Mouse (Mus musculus) lung, embryonic 14.5 days (tissue): Measurements from ENCODE around the gene Rhbdd3. TPM values are rescaled to one million over a fixed set of nuclear protein-coding genes. Genes with fewer than 3 reads are reported as not detected.

ENCODE experiments used
- ATAC-seq: fragments of 200-750 bp; cut with Nextera tagmentation; 2 replicates; pipeline ENCODE4 v1.8.0; 2017; ENCODE audit warnings: mild to moderate bottlenecking, moderate TSS enrichment, moderate library complexity; ENCODE audit not compliant: insufficient read depth
- DNase-seq: peaks from one replicate; pipeline ENCODE4 v3.0.0-alpha.2; 2015
- H3K27ac ChIP-seq: fragments of 300-500 bp; sonication (generic); 2 replicates; pipeline ENCODE4 v1.5.1; 2014; ENCODE audit warnings: low read depth, mild to moderate bottlenecking, moderate library complexity
- H3K27me3 ChIP-seq: fragments of 300-500 bp; sonication (generic); 2 replicates; pipeline ENCODE4 v1.6.1; 2014; ENCODE audit warnings: low read length, control low read depth; ENCODE audit not compliant: insufficient read depth
- H3K36me3 ChIP-seq: fragments of 300-500 bp; sonication (generic); 2 replicates; pipeline ENCODE4 v1.6.1; 2014; ENCODE audit warnings: control low read depth; ENCODE audit not compliant: insufficient read depth
- H3K4me1 ChIP-seq: fragments of 300-500 bp; sonication (generic); 2 replicates; pipeline ENCODE4 v1.6.1; 2014; ENCODE audit warnings: antibody characterized with exemption, control low read depth; ENCODE audit not compliant: insufficient read depth
- H3K4me2 ChIP-seq: fragments of 300-500 bp; sonication (generic); 2 replicates; pipeline ENCODE4 v1.6.1; 2014; ENCODE audit warnings: mild to moderate bottlenecking
- H3K4me3 ChIP-seq: fragments of 300-500 bp; sonication (generic); 2 replicates; pipeline ENCODE4 v1.5.1; 2014; ENCODE audit warnings: low read depth, low read length
- H3K9ac ChIP-seq: fragments of 300-500 bp; sonication (generic); 2 replicates; pipeline ENCODE4 v1.6.1; 2014
- H3K9me3 ChIP-seq: fragments of 300-500 bp; sonication (generic); 2 replicates; pipeline ENCODE4 v1.6.1; 2016; ENCODE audit warnings: low read depth, low read length, control low read depth
- CTCF ChIP-seq: IDR thresholded peaks from 2 replicates; pipeline ENCODE4 v1.5.1; 2016; ENCODE audit warnings: antibody characterized with exemption, low read depth
- WGBS: fragments of 180-500 bp; shearing (Covaris S2); extraction: QIAGEN DNeasy Blood & Tissue Kit; methylation state at CpG from one replicate; pipeline ENCODE4 v1.1.7; 2014; 5-methylcytosine and 5-hydroxymethylcytosine counted together
- polyA plus RNA-seq: library from polyadenylated mRNA; unstranded; fragments of >200 nt; fragmentation: Nextera tagmentation; extraction: Ambion mirVana; gene quantifications from 2 replicates; pipeline ENCODE4 v1.2.1, GENCODE M21; 2014

Rhbdd3 gene
- polyA plus RNA-seq, 1 experiment from 2014 or later, result 27.9 TPM

GRCm38 (mm10) chr11:5057064-5057463 lies 41.7 kb upstream of the Rhbdd3 start:
- Histone ChIP-seq H3K9me3 (no peaks in the 10 kb centered on the region), H3K4me1 (peaks cover 9% of the 10 kb centered on the region; the same call in 1 of the 2 replicates), H3K27ac (no peak overlapping the region), H3K27me3 (peaks cover 70% of the 10 kb centered on the region), H3K9ac (no peak overlapping the region), H3K4me2 (no peak overlapping the region), H3K36me3 (0 out of 2 replicates have a peak, but pooled peaks cover 8% of the 10 kb centered on the region), H3K4me3 (no peak overlapping the region)
- no peak for TF ChIP-seq CTCF
- ATAC-seq, result no peak
- DNase-seq, result no peak
- 55% methylated on average over 8 of the region's 8 CpGs for WGBS

DNA sequence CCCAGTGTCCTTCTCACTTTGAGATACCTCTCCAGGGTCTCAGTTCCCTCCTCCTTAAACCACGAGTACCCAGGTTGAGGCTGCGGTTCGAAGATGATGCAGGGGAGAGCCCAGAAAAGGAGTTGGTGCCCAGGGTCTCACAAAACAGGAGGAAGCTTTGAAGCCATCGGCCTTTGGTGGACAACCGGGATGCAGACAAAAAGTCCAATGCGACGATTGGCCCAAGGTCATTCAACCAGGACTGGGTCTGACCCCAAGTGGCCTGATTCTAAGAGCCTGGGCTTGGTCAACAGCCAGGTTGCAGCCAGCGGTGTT lies 41.2 kb upstream of the Rhbdd3 start:
- Histone ChIP-seq H3K36me3 (0 out of 2 replicates have a peak, but pooled peaks cover 8% of the 10 kb centered on the region), H3K4me3 (peak overlapping the region; percentile 46), H3K4me2 (peak overlapping the region; percentile 85), H3K27ac (no peak overlapping the region), H3K4me1 (peaks cover 11% of the 10 kb centered on the region; the same call in 1 of the 2 replicates), H3K9me3 (no peaks in the 10 kb centered on the region), H3K9ac (peak overlapping the region; percentile 47), H3K27me3 (peaks cover 75% of the 10 kb centered on the region)
- no peak for DNase-seq
- TF ChIP-seq CTCF, result no peak
- no peak for ATAC-seq
- 20% methylated on average over 8 of the region's 8 CpGs for WGBS

DNA sequence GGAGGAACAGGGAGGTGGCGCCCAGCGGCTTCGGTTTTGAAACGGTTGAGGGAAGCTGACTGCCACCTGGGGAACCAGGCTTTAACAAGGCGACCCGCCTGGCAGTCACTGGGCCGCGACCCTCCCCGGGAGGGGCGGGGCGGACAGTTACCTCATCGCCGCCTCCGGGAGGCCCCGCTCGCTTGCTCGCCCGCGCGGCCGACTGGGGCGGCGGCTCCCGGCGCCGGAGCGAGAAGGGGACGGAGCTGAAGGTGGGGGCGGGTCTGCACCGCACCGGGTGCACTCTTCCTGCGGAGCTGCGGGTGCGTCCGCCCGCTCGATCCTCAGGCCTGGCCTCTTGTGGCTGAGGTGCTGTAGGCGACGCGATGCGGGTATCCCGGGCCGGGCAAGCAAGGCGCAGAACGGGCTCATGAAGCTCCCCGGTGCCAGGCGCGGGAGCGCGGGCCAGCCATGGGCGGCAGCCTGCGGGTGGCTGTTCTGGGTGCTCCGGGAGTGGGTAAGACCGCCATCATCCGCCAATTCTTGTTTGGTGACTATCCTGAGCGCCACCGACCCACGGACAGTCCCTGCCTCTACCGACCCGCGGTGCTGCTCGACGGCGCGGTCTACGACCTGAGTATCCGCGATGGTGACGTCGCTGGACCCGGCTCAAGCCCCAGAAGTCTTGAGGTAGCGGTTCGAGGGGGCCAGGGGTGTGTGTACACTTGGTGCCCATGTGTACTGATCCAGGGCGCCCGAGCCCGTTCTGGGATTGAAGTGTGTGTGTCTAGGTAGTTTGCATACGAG lies 40.7 kb upstream of the Rhbdd3 start, which contains the start of gene Rasl10a:
Rasl10a (plus strand) TSS at position 273 of the 786 bp plus-strand sequence.
- no peak for DNase-seq
- 2% methylated on average over 77 of the region's 77 CpGs for WGBS
- no peaks in the 10 kb centered on the region for H3K9me3 ChIP-seq
- peak within 1 kb of the TSS; percentile 85 for H3K4me2 ChIP-seq
- peaks cover 11% of the 10 kb centered on the region; the same call in 1 of the 2 replicates for H3K4me1 ChIP-seq
- no peak within 1 kb of the TSS for H3K27ac ChIP-seq
- H3K36me3 ChIP-seq, result 0 out of 2 replicates have a peak, but pooled peaks cover 8% of the 10 kb centered on the region
- peak within 1 kb of the TSS; percentile 47 for H3K9ac ChIP-seq
- no peak for TF ChIP-seq CTCF
- H3K4me3 ChIP-seq, result peak within 1 kb of the TSS; percentile 46
- H3K27me3 ChIP-seq, result peaks cover 80% of the 10 kb centered on the region
- ATAC-seq, result no peak

- DNase-seq (no peak), ATAC-seq (no peak)
- peaks cover 11% of the 10 kb centered on the region; the same call in 1 of the 2 replicates for H3K4me1 ChIP-seq
- no peaks in the 10 kb centered on the region for H3K9me3 ChIP-seq
- 0 out of 2 replicates have a peak, but pooled peaks cover 8% of the 10 kb centered on the region for H3K36me3 ChIP-seq
- WGBS, result 27% methylated on average over 9 of the region's 9 CpGs
- TF ChIP-seq CTCF, result no peak
- no peak overlapping the region for H3K9ac ChIP-seq
- peaks cover 88% of the 10 kb centered on the region for H3K27me3 ChIP-seq
- no peak overlapping the region for H3K4me3 ChIP-seq
- H3K27ac ChIP-seq, result no peak overlapping the region
- no peak overlapping the region for H3K4me2 ChIP-seq
Measured at GRCm38 (mm10) chr11:5058783-5059182, 39.9 kb upstream of the Rhbdd3 start.

- Histone ChIP-seq H3K9ac (no peak overlapping the region), H3K27ac (no peak overlapping the region), H3K4me1 (peaks cover 12% of the 10 kb centered on the region; the same call in 1 of the 2 replicates), H3K4me2 (no peak overlapping the region), H3K36me3 (0 out of 2 replicates have a peak, but pooled peaks cover 8% of the 10 kb centered on the region), H3K9me3 (no peaks in the 10 kb centered on the region), H3K27me3 (peaks cover 92% of the 10 kb centered on the region), H3K4me3 (no peak overlapping the region)
- WGBS, result 18% methylated on average over 14 of the region's 14 CpGs
- DNase-seq (no peak), ATAC-seq (no peak)
- TF ChIP-seq CTCF, result no peak
Measured at GRCm38 (mm10) chr11:5059230-5059629, 39.5 kb upstream of the Rhbdd3 start.

- no peak overlapping the region for H3K4me2 ChIP-seq
- no peak overlapping the region for H3K4me3 ChIP-seq
- DNase-seq (peak; percentile 66), ATAC-seq (no peak)
- no peak overlapping the region for H3K9ac ChIP-seq
- H3K4me1 ChIP-seq, result peaks cover 13% of the 10 kb centered on the region; the same call in 1 of the 2 replicates
- 0 out of 2 replicates have a peak, but pooled peaks cover 8% of the 10 kb centered on the region for H3K36me3 ChIP-seq
- peaks cover 93% of the 10 kb centered on the region for H3K27me3 ChIP-seq
- H3K9me3 ChIP-seq, result no peaks in the 10 kb centered on the region
- H3K27ac ChIP-seq, result no peak overlapping the region
- TF ChIP-seq CTCF, result peak; percentile 91
- 9% methylated on average over 27 of the region's 27 CpGs for WGBS
Measured at GRCm38 (mm10) chr11:5059704-5060156, 39.0 kb upstream of the Rhbdd3 start.

GRCm38 (mm10) chr11:5060756-5061412 lies 37.8 kb upstream of the Rhbdd3 start:
- peaks cover 13% of the 10 kb centered on the region; the same call in 1 of the 2 replicates for H3K4me1 ChIP-seq
- no peaks in the 10 kb centered on the region for H3K9me3 ChIP-seq
- peak overlapping the region; percentile 35; the same call in 1 of the 2 replicates for H3K9ac ChIP-seq
- H3K4me2 ChIP-seq, result peak overlapping the region; percentile 75
- 57% methylated on average over 28 of the region's 28 CpGs for WGBS
- H3K27me3 ChIP-seq, result peaks cover 83% of the 10 kb centered on the region
- DNase-seq (no peak), ATAC-seq (no peak)
- peak overlapping the region; percentile 35 for H3K4me3 ChIP-seq
- TF ChIP-seq CTCF, result no peak
- 0 out of 2 replicates have a peak, but pooled peaks cover 8% of the 10 kb centered on the region for H3K36me3 ChIP-seq
- no peak overlapping the region for H3K27ac ChIP-seq
